Mouse (Mus musculus): ENCODE data around the gene Tnpo2.

Gene Tnpo2

GRCm38 (mm10) chr8:85036718-85037365 lies at the start of gene Tnpo2:
Gene Tnpo2 (plus strand): TSS chr8:85036915.
- DNase-seq (ENCODE audit: low spot score in 2 of 2) = peak; percentile 92 to 94

GRCm38 (mm10) chr8:84987388-84987787 lies 49.3 kb upstream of the Tnpo2 start:
- no peak for DNase-seq (ENCODE audit: low spot score in 2 of 2)

GRCm38 (mm10) chr8:84987903-84988302 lies 48.8 kb upstream of the Tnpo2 start:
- no peak for DNase-seq (ENCODE audit: low spot score in 2 of 2)

GRCm38 (mm10) chr8:84989311-84989731 lies 47.4 kb upstream of the Tnpo2 start:
- peak; percentile 30 to 53 for DNase-seq (ENCODE audit: low spot score in 2 of 2)

- peak; percentile 84 to 93 for DNase-seq (ENCODE audit: low spot score in 2 of 2)
These were observed 46.9 kb upstream of the Tnpo2 start for GRCm38 (mm10) chr8:84989810-84990209.

- peak; percentile 96 to 97 for DNase-seq (ENCODE audit: low spot score in 2 of 2)
These were observed 46.4 kb upstream of the Tnpo2 start, which contains the start of gene Hook2 for GRCm38 (mm10) chr8:84990349-84990748. Gene Hook2 (plus strand): TSS chr8:84990603.

GRCm38 (mm10) chr8:84990836-84991235 lies 45.9 kb upstream of the Tnpo2 start:
- DNase-seq (ENCODE audit: low spot score in 2 of 2) = peak; percentile 40 to 61

GRCm38 (mm10) chr8:84994375-84994774 lies 42.3 kb upstream of the Tnpo2 start:
- DNase-seq (ENCODE audit: low spot score in 2 of 2) = no peak

- no peak for DNase-seq (ENCODE audit: low spot score in 2 of 2)
These were observed 41.0 kb upstream of the Tnpo2 start for GRCm38 (mm10) chr8:84995680-84996079.

GRCm38 (mm10) chr8:84996978-84997377 lies 39.7 kb upstream of the Tnpo2 start:
- DNase-seq (ENCODE audit: low spot score in 2 of 2) = no peak

GRCm38 (mm10) chr8:84997649-84998295 lies 38.9 kb upstream of the Tnpo2 start:
- DNase-seq (ENCODE audit: low spot score in 2 of 2) = peak; percentile 88 to 89

- DNase-seq (ENCODE audit: low spot score in 2 of 2) = no peak
These were observed 29.0 kb upstream of the Tnpo2 start for GRCm38 (mm10) chr8:85007686-85008085.

- DNase-seq (ENCODE audit: low spot score in 2 of 2) = no peak
These were observed 25.5 kb upstream of the Tnpo2 start for GRCm38 (mm10) chr8:85011242-85011641.

GRCm38 (mm10) chr8:85013230-85013840 lies 23.4 kb upstream of the Tnpo2 start:
- DNase-seq (ENCODE audit: low spot score in 2 of 2) = peak; percentile 70 to 71

- DNase-seq (ENCODE audit: low spot score in 2 of 2) = no peak
These were observed 22.3 kb upstream of the Tnpo2 start, which contains the start of gene Best2 for GRCm38 (mm10) chr8:85014431-85014830. Gene Best2 (minus strand): TSS chr8:85014531.

GRCm38 (mm10) chr8:85016724-85017123 lies 20.0 kb upstream of the Tnpo2 start:
- no peak for DNase-seq (ENCODE audit: low spot score in 2 of 2)

GRCm38 (mm10) chr8:85017209-85017608 lies 19.5 kb upstream of the Tnpo2 start:
- no peak for DNase-seq (ENCODE audit: low spot score in 2 of 2)

- no peak for DNase-seq (ENCODE audit: low spot score in 2 of 2)
These were observed 15.1 kb upstream of the Tnpo2 start for GRCm38 (mm10) chr8:85021514-85022055.

- DNase-seq (ENCODE audit: low spot score in 2 of 2) = no peak
These were observed 12.9 kb upstream of the Tnpo2 start for GRCm38 (mm10) chr8:85023846-85024245.

- peak; percentile 84 to 89 for DNase-seq (ENCODE audit: low spot score in 2 of 2)
These were observed 11.4 kb upstream of the Tnpo2 start, which contains the start of gene Asna1 for GRCm38 (mm10) chr8:85025098-85025932. Gene Asna1 (minus strand): TSS chr8:85025281.

Measured in spleen, postnatal 36 days (tissue).